In the genomic region with DNA sequence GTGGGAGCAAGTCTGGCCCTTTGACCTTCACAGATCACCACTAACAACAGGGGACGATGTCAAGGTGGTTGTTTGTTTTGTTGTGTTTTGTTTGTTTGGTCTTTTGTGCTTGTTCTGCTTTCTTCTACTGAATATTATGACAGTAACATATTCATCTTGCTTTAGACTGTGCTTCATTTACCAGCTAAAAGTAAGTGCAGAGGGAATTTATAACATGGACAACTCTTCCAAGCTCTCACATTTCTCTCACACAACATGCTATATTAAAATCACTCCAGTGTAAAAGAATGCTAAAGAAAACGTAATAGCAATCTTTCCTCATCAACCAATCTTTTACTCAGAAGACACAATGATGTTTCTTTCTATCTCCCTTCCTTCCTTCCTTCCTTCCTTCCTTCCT, we compare ENCODE assay signal across 17 mouse cellular contexts.
"Had no signal": no experiment of that assay in that cellular context is flagged by ENCODE, and none has a peak within 500 bp of the region (broad histone marks: within the 10 kb centered on the region; RNA-seq: fewer than 3 reads in every experiment).

No protein-coding gene starts in this region.

- H3K9me3 ChIP-seq: neural tube, embryonic 12.5 days; neural tube, embryonic 13.5 days; neural tube, embryonic 15.5 days; stomach, embryonic 15.5 days had no signal

- H3K4me2 ChIP-seq: neural tube, embryonic 12.5 days; neural tube, embryonic 13.5 days; neural tube, embryonic 15.5 days; stomach, embryonic 15.5 days had no signal

- H3K9ac ChIP-seq: neural tube, embryonic 12.5 days; neural tube, embryonic 13.5 days; neural tube, embryonic 15.5 days; stomach, embryonic 15.5 days had no signal

- DNase-seq: retina, postnatal 1 day; right cerebral cortex, adult 18-20 months; right cerebral cortex, postnatal 14 days; right cerebral cortex, postnatal 25 days; right cerebral cortex, postnatal 4 days; spleen, adult 18-20 months; thymus, adult 18-20 months; thymus, adult 2 months; thymus, postnatal 14 days; thymus, postnatal 25 days; thymus, postnatal 36 days; thymus, postnatal 4 days had no signal

- H3K27ac ChIP-seq: neural tube, embryonic 12.5 days; neural tube, embryonic 13.5 days; neural tube, embryonic 15.5 days; stomach, embryonic 15.5 days; stomach, postnatal 0 days had no signal

- H3K4me1 ChIP-seq: neural tube, embryonic 12.5 days; neural tube, embryonic 13.5 days; neural tube, embryonic 15.5 days; stomach, embryonic 15.5 days had no signal

- H3K36me3 ChIP-seq: neural tube, embryonic 12.5 days; neural tube, embryonic 13.5 days; neural tube, embryonic 15.5 days; stomach, embryonic 15.5 days had no signal

- H3K4me3 ChIP-seq: neural tube, embryonic 12.5 days; neural tube, embryonic 13.5 days; neural tube, embryonic 15.5 days; stomach, embryonic 15.5 days had no signal

- H3K27me3 ChIP-seq: neural tube, embryonic 12.5 days; neural tube, embryonic 13.5 days; neural tube, embryonic 15.5 days; stomach, embryonic 15.5 days had no signal
